Mouse (Mus musculus): ENCODE data around the gene Dnajc16. TPM values are rescaled to one million over a fixed set of nuclear protein-coding genes. Genes with fewer than 3 reads are reported as not detected.

Gene Dnajc16
- polyA plus RNA-seq, 1 experiment from 2014 or later, result 6.2 TPM

DNA sequence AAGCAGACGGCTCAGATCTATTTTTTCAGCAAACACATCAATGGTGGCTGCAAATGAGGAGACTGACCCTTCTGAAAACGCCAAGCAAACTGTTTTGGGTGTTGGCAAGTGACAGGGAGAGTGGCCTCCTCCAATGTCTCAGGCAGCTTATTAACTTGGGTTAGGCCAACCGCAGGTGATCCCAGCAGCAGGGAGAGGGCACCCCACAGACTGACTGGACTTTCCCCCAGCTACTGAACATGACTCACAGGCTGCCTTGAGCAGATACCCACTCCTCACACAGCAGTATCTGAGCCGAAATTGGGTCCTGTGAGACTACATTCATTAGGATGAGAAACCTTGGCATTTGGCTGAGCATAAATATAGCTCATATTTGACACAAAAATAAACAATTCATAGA is 29.8 kb downstream of the Dnajc16 start:
- no peaks in the 10 kb centered on the region for H3K4me1 ChIP-seq
- WGBS, result 80% methylated on average over 4 of the region's 4 CpGs

DNA sequence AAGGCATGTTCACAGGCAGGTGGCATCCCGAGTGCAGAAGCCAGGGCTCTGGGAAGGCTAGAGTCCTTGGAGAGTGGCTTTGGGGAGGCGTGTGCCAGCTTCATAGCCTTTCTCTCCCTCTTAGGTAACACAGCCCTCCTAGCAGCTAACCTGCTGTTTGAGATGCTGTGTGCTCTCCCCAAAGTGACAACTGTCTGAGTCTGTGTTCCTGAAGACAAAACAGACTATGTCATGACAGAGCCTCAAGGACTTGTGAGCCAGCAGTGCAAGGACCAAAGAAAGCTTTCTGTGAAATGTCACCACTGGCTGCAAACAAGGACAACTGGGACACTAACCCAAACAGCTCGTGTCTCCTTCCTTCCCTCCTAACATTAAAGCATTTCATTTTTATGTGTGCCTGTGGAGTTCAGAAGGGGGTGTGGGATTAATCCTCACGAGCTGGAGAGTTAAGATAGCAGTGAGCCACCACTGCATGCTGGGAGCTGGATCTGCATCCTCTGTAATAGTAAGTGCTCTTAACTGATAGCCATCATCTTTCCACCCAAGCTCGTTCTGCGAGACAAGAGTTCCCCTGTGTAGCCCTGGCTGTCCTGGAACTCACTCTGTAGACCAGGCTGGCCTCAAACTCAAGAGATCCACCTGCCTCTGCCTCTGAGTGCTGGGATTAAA is 31.7 kb downstream of the Dnajc16 start:
- Histone ChIP-seq H3K9me3 (replicated peaks) (no peaks in the 10 kb centered on the region), H3K27ac (replicated peaks) (no peak overlapping the region), H3K4me2 (no peak overlapping the region), H3K4me1 (no peaks in the 10 kb centered on the region), H3K27me3 (replicated peaks) (no peaks in the 10 kb centered on the region), H3K4me3 (replicated peaks) (no peak overlapping the region), H3K9ac (replicated peaks) (no peak overlapping the region), H3K36me3 (peaks cover 35% of the 10 kb centered on the region)
- no peak for ATAC-seq (ENCODE audit: low FRiP score)
- 77% methylated on average over 6 of the region's 6 CpGs for WGBS

More for the DNA sequence above, 29.8 kb downstream of the Dnajc16 start:
- H3K9ac ChIP-seq (replicated peaks), result no peak overlapping the region
- H3K36me3 ChIP-seq, result peaks cover 49% of the 10 kb centered on the region
- ATAC-seq (ENCODE audit: low FRiP score), result no peak
- no peak overlapping the region for H3K4me3 ChIP-seq (replicated peaks)
- no peak overlapping the region for H3K27ac ChIP-seq (replicated peaks)
- H3K4me2 ChIP-seq, result no peak overlapping the region
- no peaks in the 10 kb centered on the region for H3K27me3 ChIP-seq (replicated peaks)
- H3K9me3 ChIP-seq (replicated peaks), result no peaks in the 10 kb centered on the region

DNA sequence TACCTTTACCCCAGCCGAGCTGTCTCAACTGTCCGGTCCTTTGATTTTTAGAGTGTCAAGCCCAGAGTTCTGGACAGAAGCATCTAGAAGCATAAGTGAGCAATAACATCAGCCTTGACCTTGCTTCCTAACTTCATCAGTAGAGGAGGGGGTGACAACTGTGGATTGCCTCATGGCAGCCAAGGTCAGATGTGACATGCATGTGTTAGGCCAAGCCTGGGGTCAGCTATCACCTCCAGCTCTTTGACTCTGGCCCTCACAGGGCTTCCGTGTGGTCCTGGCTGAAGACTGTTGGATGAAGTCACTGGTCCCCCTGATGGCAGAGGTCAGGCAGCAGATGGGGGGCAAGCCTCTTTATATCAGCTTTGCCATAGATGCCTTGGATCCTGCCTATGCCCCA is 33.6 kb downstream of the Dnajc16 start:
- Histone ChIP-seq H3K4me1 (no peaks in the 10 kb centered on the region), H3K27me3 (replicated peaks) (no peaks in the 10 kb centered on the region), H3K4me2 (no peak overlapping the region), H3K27ac (replicated peaks) (no peak overlapping the region), H3K9ac (replicated peaks) (no peak overlapping the region), H3K9me3 (replicated peaks) (no peaks in the 10 kb centered on the region), H3K4me3 (replicated peaks) (no peak overlapping the region), H3K36me3 (peaks cover 16% of the 10 kb centered on the region)
- ATAC-seq (ENCODE audit: low FRiP score), result no peak
- 98% methylated on average over 3 of the region's 3 CpGs for WGBS

- H3K27ac ChIP-seq (replicated peaks), result no peak overlapping the region
- H3K4me3 ChIP-seq (replicated peaks), result no peak overlapping the region
- H3K4me2 ChIP-seq, result no peak overlapping the region
- H3K4me1 ChIP-seq, result no peaks in the 10 kb centered on the region
- 92% methylated on average over 19 of the region's 19 CpGs for WGBS
- H3K9ac ChIP-seq (replicated peaks), result no peak overlapping the region
- ATAC-seq (ENCODE audit: low FRiP score), result no peak
- no peaks in the 10 kb centered on the region for H3K27me3 ChIP-seq (replicated peaks)
- H3K9me3 ChIP-seq (replicated peaks), result no peaks in the 10 kb centered on the region
- 0 out of 2 replicates have a peak, but pooled peaks cover 4% of the 10 kb centered on the region for H3K36me3 ChIP-seq
Measured at GRCm38 (mm10) chr4:141755375-141755930, 35.3 kb downstream of the Dnajc16 start.

DNA sequence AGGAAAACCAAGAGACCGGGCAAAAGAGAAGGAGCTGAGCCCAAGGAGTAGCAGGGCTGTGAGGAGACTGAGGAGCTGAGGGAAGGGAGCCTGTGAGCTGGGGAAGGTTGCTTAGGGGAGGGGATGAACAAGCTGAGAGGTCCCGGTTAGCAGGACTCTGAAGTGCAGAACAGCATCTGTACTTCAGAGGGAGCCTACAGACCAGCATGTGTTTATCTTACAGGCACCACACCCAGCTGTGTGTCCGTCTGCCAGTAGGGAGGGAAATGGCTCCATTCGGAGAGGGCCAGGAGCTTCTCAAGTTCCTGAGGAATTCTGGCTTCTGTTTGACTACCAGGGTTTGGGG is 38.7 kb downstream of the Dnajc16 start:
- Histone ChIP-seq H3K27ac (replicated peaks) (no peak overlapping the region), H3K4me2 (no peak overlapping the region), H3K36me3 (no peaks in the 10 kb centered on the region), H3K27me3 (replicated peaks) (no peaks in the 10 kb centered on the region), H3K4me1 (0 out of 2 replicates have a peak, but pooled peaks cover 2% of the 10 kb centered on the region), H3K9ac (replicated peaks) (no peak overlapping the region), H3K9me3 (replicated peaks) (no peaks in the 10 kb centered on the region), H3K4me3 (replicated peaks) (no peak overlapping the region)
- 7% methylated on average over 4 of the region's 4 CpGs for WGBS
- ATAC-seq (ENCODE audit: low FRiP score), result no peak

- 39% methylated on average over 4 of the region's 4 CpGs for WGBS
- no peak overlapping the region for H3K4me2 ChIP-seq
- H3K9me3 ChIP-seq (replicated peaks), result no peaks in the 10 kb centered on the region
- H3K9ac ChIP-seq (replicated peaks), result no peak overlapping the region
- H3K27ac ChIP-seq (replicated peaks), result no peak overlapping the region
- 0 out of 2 replicates have a peak, but pooled peaks cover 3% of the 10 kb centered on the region for H3K4me1 ChIP-seq
- H3K27me3 ChIP-seq (replicated peaks), result no peaks in the 10 kb centered on the region
- no peaks in the 10 kb centered on the region for H3K36me3 ChIP-seq
- ATAC-seq (ENCODE audit: low FRiP score), result no peak
- H3K4me3 ChIP-seq (replicated peaks), result no peak overlapping the region
Measured at GRCm38 (mm10) chr4:141751419-141752075, 39.2 kb downstream of the Dnajc16 start.

DNA sequence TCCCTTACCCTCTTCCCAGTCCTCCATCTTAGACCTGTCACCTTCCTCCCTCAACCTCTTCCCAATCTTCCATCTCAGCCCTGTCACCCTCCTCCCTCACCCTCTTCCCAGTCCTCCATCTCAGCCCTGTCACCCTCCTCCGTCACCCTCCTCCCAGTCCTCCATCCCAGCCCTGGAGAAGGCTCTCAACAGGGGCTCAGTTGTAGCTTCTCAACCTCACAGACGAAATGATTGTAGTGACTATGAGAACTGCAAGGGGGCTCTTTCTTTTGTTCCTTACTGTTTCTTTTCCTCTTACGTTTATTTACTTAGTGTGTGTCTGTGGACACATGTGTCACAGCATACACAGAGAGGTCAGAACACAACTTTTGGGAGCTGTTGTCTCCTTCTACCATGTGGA is 39.9 kb downstream of the Dnajc16 start:
- H3K9ac ChIP-seq (replicated peaks), result no peak overlapping the region
- no peak overlapping the region for H3K4me2 ChIP-seq
- 60% methylated on average over 3 of the region's 3 CpGs for WGBS
- no peak overlapping the region for H3K27ac ChIP-seq (replicated peaks)
- ATAC-seq (ENCODE audit: low FRiP score), result no peak
- 0 out of 2 replicates have a peak, but pooled peaks cover 3% of the 10 kb centered on the region for H3K4me1 ChIP-seq
- H3K36me3 ChIP-seq, result no peaks in the 10 kb centered on the region
- no peak overlapping the region for H3K4me3 ChIP-seq (replicated peaks)
- H3K9me3 ChIP-seq (replicated peaks), result no peaks in the 10 kb centered on the region
- no peaks in the 10 kb centered on the region for H3K27me3 ChIP-seq (replicated peaks)

- no peak overlapping the region for H3K27ac ChIP-seq (replicated peaks)
- 34% methylated on average over 11 of the region's 11 CpGs for WGBS
- H3K9me3 ChIP-seq (replicated peaks), result no peaks in the 10 kb centered on the region
- no peak overlapping the region for H3K4me2 ChIP-seq
- no peak overlapping the region for H3K9ac ChIP-seq (replicated peaks)
- H3K4me3 ChIP-seq (replicated peaks), result no peak overlapping the region
- H3K4me1 ChIP-seq, result 0 out of 2 replicates have a peak, but pooled peaks cover 3% of the 10 kb centered on the region
- no peak for ATAC-seq (ENCODE audit: low FRiP score)
- H3K27me3 ChIP-seq (replicated peaks), result no peaks in the 10 kb centered on the region
- no peaks in the 10 kb centered on the region for H3K36me3 ChIP-seq
Measured at GRCm38 (mm10) chr4:141749557-141749956, 41.2 kb downstream of the Dnajc16 start.

DNA sequence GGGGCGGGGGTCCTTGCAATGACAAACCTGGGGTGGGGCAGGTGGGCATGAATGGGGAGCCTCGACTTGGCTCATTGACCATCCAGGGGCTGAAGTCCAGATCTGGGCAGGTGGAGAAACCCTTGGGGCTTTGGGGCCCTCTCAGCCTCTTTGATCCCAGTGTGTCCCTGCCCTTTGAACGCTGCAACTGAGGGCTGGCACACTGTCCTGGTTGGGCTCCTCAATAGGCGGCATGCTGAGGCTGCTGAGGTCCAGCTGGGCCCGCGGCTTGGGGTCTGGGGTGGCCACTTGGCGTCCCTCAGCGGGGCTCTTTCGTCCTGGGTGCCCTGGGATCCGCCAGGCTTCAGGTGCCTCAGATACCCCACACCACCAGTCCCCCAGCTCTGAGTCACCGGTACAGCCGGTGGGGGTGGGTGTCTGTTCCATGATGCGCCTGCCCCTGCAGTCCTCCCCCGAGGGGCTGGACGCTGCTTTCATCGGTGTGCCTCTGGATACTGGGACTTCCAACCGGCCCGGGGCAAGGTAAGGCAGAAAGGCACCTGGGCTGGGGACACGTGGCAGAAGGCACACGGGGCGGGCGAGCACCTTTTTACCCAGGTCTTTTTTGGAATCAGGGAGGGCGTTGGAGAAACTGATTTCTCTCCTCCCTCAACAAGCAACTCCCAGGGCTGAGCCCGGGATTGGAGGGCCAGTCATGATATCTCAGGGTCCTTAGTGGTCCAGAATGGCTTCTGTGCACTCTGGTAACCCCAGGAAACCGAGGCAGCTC is 44.0 kb downstream of the Dnajc16 start, which contains the start of gene Agmat:
Gene Agmat, plus strand, starts transcription at position 95 of the 769 bp plus-strand sequence.
- no peak within 1 kb of the TSS for H3K4me3 ChIP-seq (replicated peaks)
- WGBS, result 25% methylated on average over 25 of the region's 25 CpGs
- H3K9ac ChIP-seq (replicated peaks), result no peak within 1 kb of the TSS
- H3K27ac ChIP-seq (replicated peaks), result no peak within 1 kb of the TSS
- no peaks in the 10 kb centered on the region for H3K36me3 ChIP-seq
- ATAC-seq (ENCODE audit: low FRiP score), result no peak
- 0 out of 2 replicates have a peak, but pooled peaks cover 3% of the 10 kb centered on the region for H3K4me1 ChIP-seq
- H3K9me3 ChIP-seq (replicated peaks), result no peaks in the 10 kb centered on the region
- no peaks in the 10 kb centered on the region for H3K27me3 ChIP-seq (replicated peaks)
- H3K4me2 ChIP-seq, result no peak within 1 kb of the TSS

- Histone ChIP-seq H3K9me3 (replicated peaks) (no peaks in the 10 kb centered on the region), H3K4me1 (0 out of 2 replicates have a peak, but pooled peaks cover 3% of the 10 kb centered on the region), H3K27ac (replicated peaks) (no peak overlapping the region), H3K9ac (replicated peaks) (no peak overlapping the region), H3K4me3 (replicated peaks) (no peak overlapping the region), H3K27me3 (replicated peaks) (no peaks in the 10 kb centered on the region), H3K4me2 (no peak overlapping the region), H3K36me3 (no peaks in the 10 kb centered on the region)
- ATAC-seq (ENCODE audit: low FRiP score), result no peak
- WGBS, result 91% methylated on average over 4 of the region's 4 CpGs
Measured at GRCm38 (mm10) chr4:141742381-141742780, 48.4 kb downstream of the Dnajc16 start.

DNA sequence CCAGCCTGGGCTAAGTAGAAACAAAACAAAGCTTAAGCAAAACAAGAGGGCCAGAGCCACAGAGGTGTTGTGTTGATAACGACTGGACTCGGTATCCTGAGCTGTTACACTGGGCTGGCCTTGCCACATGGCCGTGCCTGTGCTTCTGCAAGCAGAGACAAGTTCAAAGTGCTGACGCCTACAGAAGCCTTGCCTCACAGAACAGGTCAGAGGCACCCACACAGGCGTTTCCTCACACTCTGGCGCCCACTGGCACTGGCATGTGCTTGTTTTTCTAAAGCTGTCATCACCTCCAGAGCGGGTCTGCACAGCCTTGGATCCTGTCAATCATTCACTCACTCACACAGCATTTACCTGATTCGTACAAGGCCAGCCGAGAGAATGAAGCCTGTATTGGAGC is 48.9 kb downstream of the Dnajc16 start:
- no peak overlapping the region for H3K9ac ChIP-seq (replicated peaks)
- H3K27me3 ChIP-seq (replicated peaks), result no peaks in the 10 kb centered on the region
- H3K4me2 ChIP-seq, result no peak overlapping the region
- no peaks in the 10 kb centered on the region for H3K36me3 ChIP-seq
- no peaks in the 10 kb centered on the region for H3K9me3 ChIP-seq (replicated peaks)
- H3K4me1 ChIP-seq, result no peaks in the 10 kb centered on the region
- 76% methylated on average over 9 of the region's 9 CpGs for WGBS
- no peak overlapping the region for H3K4me3 ChIP-seq (replicated peaks)
- H3K27ac ChIP-seq (replicated peaks), result no peak overlapping the region
- ATAC-seq (ENCODE audit: low FRiP score), result no peak

All from neural tube, embryonic 15.5 days (tissue).